Mouse (Mus musculus) ZHBTc4 (cell line): ENCODE measurements around the gene Dnah8.

Experiments
- DNase-seq: peaks from one replicate; pipeline ENCODE4 v3.0.0-alpha.2; 2011; ENCODE audit warnings: low read depth, low spot score

The Dnah8 gene

DNA sequence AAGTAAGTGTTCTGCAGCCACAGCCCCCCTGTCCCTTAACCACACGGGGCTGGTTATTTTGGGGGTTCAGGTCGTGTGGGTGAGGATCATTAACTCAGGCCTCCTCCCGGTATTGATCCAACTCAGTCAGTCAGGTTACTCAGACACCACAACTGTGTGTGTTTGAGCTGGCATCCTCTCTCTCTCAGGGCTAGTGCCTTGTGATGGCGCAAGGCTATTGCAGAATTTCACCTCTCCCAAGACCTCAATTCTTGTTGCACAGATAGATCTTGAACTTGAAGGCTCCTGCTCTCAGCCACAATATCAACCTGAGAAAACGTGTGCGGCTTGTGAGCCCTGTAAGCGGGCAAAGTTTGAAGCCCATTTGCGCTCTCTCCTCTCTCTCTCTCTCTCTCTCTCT, 38.0 kb downstream of the Dnah8 start:
- DNase-seq, result no peak

DNA sequence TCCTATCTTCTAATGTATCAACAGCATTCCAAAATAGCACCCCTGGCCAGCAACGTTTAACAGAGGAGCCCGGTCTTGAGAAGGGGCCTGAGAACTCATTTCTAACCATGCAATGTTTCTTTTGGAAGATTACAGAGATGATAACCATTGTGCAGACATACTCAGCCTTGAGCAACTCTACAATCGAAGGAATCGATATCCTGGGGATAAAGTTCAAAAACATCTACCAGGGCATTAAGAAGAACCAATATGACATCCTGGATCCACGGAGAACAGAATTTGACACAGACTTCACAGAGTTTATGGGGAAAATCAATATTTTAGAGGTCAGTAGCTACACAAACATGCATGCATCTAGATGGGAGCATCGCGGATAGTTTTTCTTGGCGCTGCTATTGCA, 39.0 kb downstream of the Dnah8 start:
- DNase-seq, result no peak

DNA sequence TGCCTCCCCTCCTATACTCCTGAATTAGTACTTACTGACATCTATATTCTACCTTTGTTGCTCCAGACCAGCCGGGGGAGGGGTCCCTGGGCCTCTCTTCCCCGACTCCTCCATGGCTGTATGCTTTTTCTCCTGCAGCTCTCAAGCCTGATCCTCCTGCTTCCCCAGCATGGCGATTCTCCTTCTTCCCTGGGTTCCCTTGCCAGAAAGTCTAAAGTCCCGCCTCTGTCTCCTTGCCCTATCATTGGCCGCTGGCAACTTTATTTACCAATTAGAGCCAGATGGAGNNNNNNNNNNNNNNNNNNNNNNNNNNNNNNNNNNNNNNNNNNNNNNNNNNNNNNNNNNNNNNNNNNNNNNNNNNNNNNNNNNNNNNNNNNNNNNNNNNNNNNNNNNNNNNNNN, 40.7 kb downstream of the Dnah8 start:
- DNase-seq, result peak; percentile 62

DNA sequence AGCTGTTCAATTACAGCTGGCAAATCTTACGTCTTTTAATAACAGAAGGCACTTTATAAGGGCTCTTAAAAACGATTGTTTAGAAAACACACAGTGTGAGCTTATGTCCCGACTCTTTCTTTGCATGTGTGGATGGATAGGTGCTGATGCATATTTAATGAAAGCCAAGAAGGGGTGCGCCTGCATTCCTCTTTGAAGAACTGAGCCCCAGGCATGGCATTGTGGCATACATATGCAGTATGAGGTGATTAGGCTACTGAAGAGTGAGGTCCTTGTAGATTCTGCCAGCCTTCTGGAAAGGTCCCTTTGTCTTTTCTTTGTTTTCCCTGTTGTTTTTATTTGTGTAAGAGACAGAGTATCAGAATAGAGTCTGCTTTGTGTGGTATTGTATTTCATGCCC, 48.4 kb downstream of the Dnah8 start:
- peak; percentile 73 for DNase-seq

DNA sequence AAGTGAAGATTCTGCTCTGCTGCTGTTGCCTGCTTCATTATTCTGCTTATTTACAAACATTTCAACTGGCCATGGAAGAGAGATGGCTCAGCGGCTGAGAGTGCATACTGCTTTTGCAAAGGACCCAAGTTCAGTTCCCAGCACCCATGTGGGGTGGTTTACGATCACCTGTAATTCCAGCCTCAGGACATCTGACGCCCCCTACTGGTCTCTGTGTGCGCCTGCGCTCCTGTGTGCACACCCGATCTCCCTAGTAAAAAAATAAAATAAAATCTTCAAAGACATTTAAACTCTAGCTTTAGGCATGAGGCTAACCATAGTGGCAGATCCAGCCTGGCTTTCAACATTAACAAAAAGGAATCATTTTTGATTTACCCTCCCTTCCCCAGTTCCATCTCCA, 48.9 kb downstream of the Dnah8 start:
- DNase-seq, result peak; percentile 69

DNA sequence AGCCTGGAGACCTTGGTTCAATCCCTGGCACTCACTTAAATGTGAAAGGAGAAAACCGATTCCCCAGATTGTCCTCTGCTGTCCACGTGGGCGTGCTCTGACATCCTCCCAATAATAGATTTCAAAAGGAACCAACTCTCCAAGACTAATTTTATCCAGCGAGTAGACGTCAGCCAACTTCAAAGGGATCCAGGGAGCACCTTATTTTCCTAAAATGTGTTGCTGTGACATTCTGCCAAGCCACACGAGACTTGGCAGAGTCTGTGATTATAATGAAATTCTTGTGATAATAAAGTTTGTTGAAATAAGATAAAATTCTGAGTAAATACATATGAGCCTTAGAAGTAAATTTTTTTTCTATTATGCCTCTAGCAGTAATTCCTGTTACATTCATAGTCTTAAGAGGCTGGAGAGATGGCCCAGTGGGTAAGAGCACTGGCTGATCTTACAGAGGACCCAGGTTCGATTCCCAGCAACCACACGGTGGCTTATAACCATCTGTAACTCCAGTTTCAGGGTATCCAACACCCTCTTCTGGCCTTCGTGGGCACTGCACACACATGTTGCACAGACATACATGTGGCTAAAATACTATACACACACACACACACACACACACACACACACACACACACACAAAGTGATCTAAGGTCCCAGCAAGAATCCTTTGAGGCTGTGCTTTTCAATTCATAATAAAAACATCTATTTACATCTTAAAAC, 51.0 kb downstream of the Dnah8 start:
- DNase-seq, result peak; percentile 57

DNA sequence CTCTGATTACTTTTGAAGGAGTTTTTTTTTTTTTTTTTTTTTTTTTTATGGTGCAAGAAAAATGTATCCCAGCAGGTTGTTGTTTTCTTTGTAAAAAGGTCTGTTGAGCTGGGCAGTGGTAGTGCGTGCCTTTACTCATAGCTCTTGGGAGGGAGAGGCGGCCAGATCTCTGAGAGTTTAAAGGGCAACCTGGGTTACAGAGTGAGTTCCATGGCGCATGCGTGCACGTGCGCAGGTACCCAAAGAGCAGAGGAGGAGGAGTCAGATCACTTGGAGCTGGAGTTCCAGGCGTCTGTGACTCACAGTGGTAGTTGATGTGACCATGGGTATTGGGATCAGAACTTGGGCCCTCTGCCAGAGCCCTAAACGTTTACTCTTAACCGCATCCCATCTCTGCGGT, 54.4 kb downstream of the Dnah8 start:
- peak; percentile 50 for DNase-seq

DNA sequence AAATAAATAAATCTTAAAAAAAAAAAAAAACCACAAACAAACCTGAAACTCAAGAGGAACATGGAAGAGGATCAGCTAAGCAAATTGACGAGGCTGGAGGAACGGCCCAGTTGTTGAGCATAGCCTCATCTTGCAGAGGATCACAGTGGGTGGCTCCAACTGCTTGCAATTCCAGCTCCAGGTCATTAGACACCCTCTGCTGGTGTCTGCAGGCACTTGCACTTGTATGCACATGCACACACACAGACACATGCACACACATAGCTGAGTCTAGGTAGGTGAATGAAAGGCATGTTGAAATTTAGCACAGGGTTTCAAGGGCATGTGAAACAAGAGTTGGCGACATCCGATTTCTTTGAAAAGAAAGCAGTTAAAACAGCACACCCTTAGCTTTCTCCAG, 55.5 kb downstream of the Dnah8 start:
- peak; percentile 82 for DNase-seq

DNA sequence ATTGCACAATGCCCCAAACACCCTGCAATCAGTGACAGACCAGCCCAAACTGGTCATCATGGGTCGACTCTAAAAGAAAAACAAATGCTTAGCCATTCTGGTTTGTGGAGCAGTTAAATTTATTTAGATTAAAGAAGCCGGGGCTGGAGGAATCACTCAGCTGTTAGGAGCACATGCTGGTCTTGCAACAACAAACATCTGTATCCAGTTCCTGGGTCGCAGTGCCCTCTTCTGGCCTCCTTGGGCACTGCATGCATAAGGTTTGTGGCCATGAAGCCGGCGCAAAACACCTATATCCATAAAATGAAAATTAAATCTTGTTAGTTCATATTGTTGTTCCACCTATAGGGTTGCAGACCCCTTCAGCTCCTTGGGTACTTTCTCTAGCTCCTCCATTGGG, 57.5 kb downstream of the Dnah8 start:
- DNase-seq, result peak; percentile 92

DNA sequence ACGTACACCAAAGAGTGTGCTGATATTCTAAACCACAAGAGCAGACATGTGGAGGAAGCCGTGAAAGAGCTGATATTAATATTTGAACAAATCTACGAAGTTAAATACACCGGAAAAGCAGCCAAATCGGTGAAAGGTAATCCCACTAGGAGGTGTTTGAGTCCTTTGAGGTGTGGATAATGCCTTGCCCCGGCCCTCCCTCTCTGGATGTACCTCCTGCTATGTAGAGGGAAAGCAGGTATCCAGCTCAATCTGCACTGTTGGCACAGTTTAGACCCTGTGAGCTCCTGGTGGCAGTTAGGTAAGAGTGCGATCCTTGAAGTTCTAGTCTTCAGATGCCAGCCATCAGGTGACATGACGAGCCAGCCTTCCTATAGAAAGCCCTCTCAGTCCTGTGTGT, 66.0 kb downstream of the Dnah8 start:
- no peak for DNase-seq

DNA sequence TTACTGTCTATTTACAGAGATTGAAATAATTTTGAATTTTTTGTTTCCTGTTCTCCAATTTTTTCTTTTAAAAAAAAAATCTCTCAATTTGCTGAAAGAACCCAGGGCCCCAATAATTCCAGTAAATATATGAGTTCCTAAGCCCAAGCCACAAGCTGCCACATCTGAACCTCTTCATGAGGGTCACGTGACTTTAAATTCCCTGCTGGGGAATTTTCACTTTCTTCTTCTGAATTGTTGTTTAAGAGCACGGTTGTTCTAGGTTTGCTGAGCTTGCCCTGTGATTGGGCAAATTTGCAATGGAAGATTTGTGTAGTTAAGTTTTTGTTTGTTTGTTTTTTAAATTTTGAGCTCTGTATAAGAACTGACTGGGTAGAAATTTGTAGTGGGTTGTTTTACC, 67.3 kb downstream of the Dnah8 start:
- DNase-seq, result no peak

DNA sequence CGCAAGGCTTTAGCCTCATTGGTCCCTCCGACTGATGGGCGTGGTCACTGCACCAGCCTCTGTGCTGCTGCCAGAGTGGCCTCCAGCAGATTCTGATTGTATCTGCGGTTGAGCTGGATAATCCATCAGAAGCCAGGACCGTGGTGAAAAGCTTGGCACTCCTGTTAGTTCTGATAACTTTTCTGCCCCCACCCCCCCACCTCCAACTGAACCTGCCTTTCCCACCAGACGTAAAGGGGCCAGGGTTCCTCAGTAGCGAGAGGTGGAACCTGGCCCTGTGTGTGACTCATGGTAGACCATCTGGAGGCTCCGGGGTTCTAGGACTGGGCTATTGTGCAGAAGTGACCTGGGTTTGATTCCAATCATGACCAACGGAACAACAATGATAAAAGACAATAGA, 70.1 kb downstream of the Dnah8 start:
- no peak for DNase-seq

DNA sequence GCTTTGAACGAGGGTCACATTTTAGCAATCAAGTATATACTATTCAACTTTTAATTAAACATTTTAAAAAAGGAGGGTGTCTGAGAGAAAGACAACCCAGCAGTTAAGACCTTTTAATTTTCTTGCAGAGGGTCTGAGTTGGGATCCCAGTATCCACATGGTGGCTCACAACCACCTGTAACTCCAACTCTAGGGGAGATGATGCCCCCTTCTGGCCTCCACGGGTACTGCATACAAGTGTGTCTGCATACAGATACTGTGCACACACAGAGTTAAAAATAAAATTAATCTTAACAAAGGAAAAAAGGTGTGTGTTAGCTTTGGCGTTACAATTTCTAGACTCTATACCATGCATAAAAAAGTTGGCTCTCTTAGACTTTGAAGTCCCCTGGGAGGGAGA, 90.6 kb downstream of the Dnah8 start:
- DNase-seq, result peak; percentile 84

DNA sequence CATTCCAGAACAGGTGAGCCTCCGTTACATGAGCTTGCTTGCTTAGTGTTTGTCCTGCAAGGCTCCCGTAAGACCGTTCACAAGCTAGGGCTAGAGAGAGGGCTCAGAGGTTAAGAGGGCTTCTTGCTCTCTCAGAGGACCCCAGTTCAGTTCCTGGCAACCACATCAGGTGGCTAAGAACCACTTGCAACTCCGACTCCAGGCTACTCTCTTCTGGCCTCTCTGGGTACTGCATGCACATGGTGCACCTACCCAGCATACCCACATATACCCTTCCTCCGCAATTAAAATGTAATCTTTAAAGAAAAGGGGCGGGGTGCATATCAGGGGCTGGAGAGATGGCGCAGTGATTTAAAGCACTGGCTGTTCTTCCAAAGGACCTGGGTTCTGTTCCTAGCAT, 94.0 kb downstream of the Dnah8 start:
- DNase-seq, result peak; percentile 55

DNA sequence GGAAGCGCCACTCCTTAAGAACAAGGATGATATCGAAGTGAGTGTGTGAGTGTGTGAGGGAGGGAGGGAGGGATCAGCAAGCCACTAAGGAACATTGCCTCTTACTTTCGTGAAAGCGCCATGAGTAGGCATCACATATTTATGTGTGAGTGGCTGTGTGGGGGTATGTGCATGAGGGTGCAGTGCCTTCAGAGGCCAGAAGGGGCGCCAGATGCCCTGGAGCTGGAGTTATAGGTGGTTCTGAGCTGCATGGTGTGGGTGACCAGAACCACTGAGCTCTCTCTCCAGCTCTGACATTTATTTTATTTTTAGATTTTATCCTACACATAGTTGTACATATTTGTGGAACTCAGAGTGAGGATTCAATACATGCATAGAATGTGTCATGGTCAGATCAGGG, 94.9 kb downstream of the Dnah8 start:
- DNase-seq, result peak; percentile 79

DNA sequence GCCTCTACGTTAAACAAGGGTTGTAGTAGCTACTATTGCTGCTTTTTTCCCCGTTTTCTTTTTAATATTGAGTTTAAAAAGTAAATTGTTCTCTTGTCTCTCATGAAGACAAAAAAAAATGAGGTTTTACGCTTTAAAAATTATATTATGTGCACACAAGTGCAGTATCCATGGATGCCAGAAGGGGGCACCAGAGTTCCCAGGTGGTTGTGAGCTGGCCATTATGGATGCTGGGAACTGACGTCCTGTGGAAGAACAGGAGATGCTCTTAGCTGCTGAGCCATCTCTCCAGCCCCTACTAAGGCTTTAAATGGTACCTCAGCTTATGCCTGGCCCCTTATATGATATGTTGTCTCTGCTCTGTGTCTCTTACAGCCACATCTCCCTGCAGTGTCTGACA, 103.6 kb downstream of the Dnah8 start:
- peak; percentile 72 for DNase-seq

DNA sequence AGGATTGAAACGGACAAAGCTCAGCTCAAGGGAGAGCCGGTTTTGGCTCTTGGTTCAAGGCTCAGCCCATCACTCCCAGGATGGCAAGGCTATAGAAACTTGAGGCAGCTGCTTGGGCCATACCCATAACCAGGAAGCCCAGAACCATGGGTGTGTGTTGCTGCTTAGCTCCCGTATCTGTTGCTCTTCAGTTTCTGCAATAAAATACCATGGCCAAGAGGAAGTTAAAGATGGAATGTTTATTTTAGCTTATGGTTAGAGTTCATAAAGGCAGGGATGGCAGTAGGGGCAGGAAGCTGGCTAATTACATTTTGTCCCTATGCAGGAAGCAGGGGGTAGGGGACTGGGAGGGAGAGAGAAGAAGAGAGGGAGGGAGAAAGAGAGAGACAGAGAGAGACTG, 108.6 kb downstream of the Dnah8 start:
- peak; percentile 57 for DNase-seq

DNA sequence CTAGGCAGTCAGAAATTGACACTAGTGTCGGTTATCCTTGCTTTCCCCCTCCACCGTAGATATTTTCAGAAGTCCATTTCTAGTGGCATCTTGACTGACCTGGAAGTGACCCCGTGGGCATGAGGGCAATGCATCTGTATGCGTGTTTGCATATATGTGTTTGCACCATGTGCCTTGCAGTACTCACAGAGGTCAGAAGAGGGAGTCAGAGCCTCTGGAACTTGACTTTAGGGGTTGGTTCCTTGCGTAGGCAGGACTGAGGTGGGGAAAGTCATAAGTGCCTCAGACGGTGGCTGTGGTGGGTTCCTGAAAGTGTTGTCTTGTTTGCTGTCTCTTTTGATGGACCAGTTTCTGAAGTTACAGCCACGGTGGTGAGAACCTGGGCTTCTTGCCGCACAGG, 110.6 kb downstream of the Dnah8 start:
- peak; percentile 68 for DNase-seq

DNA sequence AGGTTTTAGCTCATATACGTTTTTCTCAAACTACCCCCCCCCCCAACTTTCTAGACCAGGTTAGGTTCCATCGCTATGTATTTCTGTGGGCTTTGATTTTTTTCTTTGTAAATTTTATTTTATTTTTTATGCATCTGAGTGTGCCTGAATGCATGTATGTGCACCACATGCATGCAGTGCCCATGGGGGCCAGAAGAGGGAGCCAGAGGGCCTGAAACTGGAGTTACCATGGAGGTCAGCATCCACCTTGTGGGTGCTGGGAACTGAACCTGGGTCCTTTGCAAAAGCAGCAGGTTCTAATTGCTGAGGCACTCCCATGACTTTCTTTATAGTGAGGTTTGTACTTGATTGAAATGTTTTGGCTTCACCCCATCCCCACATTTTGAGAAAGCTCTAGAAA, 111.3 kb downstream of the Dnah8 start:
- DNase-seq, result peak; percentile 81

DNA sequence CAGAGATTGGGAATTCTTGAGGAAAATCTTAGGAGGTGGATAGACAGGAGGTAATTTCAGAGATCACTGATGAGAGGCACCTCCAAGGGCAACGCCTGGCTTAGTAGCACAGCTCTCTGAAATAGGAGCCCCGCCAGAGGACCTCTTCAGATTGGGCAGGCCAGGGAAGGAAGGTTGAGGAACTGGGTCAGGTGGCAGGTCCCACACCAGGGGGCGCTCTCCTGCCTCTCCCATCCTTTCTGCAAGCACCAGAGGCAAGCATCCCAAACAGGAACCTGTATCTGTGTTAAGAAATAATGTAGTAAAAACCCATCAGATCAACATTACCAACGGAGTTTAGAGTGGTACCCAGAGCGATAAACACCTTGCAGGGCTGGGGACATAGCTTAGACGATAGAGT, 113.6 kb downstream of the Dnah8 start:
- peak; percentile 92 for DNase-seq

DNA sequence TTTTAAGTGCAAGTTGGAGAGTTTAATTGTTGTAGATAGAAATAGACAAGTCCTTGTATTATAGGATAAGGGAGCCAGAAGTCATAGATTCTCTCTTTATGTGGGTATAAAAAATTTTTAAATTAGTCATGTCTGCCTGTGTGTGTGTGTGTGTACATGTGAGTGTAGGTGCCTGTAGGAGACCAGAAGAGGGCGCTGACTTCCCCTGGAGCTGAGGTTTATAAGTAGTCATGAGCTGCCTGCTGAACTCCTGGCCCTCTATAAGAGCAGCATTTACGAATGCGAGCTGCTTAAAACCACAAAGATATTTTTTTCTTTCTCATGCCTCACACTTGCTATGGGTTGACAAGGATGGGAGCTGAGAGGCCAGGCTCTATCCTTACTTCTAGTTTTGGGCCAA, 115.6 kb downstream of the Dnah8 start:
- peak; percentile 63 for DNase-seq

DNA sequence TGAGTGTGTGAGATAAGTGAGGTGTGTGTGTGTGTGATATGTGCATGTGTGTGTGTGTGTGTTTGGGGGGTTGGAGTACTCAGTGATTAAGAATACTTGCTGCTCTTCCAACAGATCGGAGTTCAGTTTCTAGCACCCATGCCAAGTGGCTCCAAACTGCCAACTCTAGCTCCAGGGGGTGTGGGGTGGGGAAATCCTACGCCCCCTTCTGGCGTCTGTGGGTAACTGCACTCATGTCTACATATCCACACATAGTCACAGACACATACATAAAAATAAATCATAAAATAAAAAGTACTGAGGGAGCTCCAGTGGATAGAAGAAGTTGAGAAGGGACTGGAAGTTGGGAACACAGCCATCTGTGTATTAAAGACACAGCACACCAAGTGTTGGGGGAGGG, 119.8 kb downstream of the Dnah8 start:
- DNase-seq, result peak; percentile 52

DNA sequence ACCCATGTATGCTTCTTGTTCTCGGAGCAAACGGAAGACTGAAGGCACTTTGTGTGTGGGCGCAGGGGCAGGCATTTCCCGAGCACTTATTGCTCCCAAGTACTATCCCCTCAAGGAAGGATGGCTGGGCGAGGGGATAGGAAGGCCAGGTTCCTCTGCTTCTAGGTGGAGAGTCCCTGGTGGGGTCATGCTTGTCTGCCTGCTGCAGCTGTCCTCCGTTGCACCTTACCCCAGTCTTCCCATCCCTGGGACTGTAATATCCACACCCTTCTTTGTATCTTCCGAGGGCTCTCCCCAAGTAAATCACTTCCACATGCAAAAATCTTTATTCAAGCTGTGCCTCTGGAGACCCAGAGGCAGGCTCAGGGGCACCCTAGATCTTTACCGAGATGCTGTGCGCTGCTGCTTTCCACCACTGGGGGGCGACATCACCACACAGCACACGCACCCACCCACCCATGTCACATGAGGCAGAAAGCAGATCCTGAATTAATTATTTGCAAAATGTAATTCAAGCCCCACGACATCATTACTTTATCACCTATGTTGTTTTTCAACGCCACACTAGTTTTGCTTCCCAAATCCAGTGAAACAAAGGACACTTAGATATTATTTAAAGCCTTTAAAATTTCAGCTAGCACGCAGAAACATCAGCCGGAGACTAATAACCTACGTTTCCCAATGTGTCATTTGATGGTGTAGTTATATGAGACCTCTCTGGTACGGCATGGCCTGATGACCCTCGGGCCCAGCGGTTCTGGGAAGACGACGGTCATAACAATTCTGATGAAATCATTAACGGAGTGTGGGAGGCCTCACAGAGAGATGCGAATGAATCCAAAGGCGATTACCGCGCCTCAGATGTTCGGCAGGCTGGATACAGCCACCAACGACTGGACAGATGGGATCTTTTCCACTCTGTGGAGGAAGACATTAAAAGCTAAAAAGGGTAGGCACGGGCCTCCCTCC, 122.2 kb downstream of the Dnah8 start:
- DNase-seq, result peak; percentile 82
